Mouse (Mus musculus) CD4-positive naive resting alpha-beta T cell, adult 76 days (primary cell): ENCODE data around the gene Gm5157. TPM values are rescaled to one million over a fixed set of nuclear protein-coding genes. Genes with fewer than 3 reads are reported as not detected.

Experiments
- total RNA-seq: library from RNA; stranded (reverse); gene quantifications from one replicate; pipeline ENCODE4 v1.2.4, GENCODE M21; 2023

The Gm5157 gene
- not detected for total RNA-seq

GRCm38 (mm10) chr7:21190323-21190722 lies at the start of gene Gm5157:
Gene Gm5157, minus strand, starts transcription at chr7:21190423.

GRCm38 (mm10) chr7:21161885-21162284 lies 28.3 kb downstream of the Gm5157 start, which contains the start of gene Vmn1r123:
Gene Vmn1r123, plus strand, starts transcription at chr7:21162185.

Other genes with a start within 250 kb of the Gm5157 start
- not detected for gene Vmn1r119, start 178.0 kb downstream of the Gm5157 start, total RNA-seq
- not detected for gene Vmn1r120, start 136.6 kb downstream of the Gm5157 start, total RNA-seq
- gene Vmn1r121, start 91.9 kb downstream of the Gm5157 start, total RNA-seq, result not detected
- not detected for gene Vmn1r122, start 56.3 kb downstream of the Gm5157 start, total RNA-seq
- not detected for gene Vmn1r123, start 28.2 kb downstream of the Gm5157 start, total RNA-seq
- gene Vmn1r124, start 70.2 kb upstream of the Gm5157 start, total RNA-seq, result not detected
- not detected for gene Vmn1r125, start 81.8 kb upstream of the Gm5157 start, total RNA-seq
- gene Vmn1r126, start 111.0 kb upstream of the Gm5157 start, total RNA-seq, result not detected
- gene Vmn1r127, start 129.4 kb upstream of the Gm5157 start, total RNA-seq, result not detected
- not detected for gene Vmn1r128, start 158.9 kb upstream of the Gm5157 start, total RNA-seq
- not detected for gene Vmn1r129, start 170.9 kb upstream of the Gm5157 start, total RNA-seq
- not detected for gene Gm6882, start 242.3 kb upstream of the Gm5157 start, total RNA-seq